Mouse (Mus musculus) stomach, postnatal 0 days (tissue): ENCODE data around the gene Pgpep1.

Experiments
- CTCF ChIP-seq: IDR thresholded peaks from 2 replicates; pipeline ENCODE4 v1.5.1; 2016; ENCODE audit warnings: antibody characterized with exemption, low read depth, mild to moderate bottlenecking, moderate library complexity
- EP300 ChIP-seq: optimal IDR thresholded peaks from 2 replicates; pipeline ENCODE3; 2016; ENCODE audit warnings: antibody characterized with exemption

GRCm38 (mm10) chr8:70611849-70612248, 48.3 kb downstream of the Pgpep1 start:
- TF ChIP-seq CTCF = peak; percentile 97
- TF ChIP-seq EP300 = no peak
